Mouse (Mus musculus): ENCODE measurements around the gene Tacr1.
"Not testable (repeated sequence)": the region's sequence is repeated elsewhere in the genome, so short reads cannot be mapped to it uniquely, and the experiment has no call there.

Tacr1 gene

DNA sequence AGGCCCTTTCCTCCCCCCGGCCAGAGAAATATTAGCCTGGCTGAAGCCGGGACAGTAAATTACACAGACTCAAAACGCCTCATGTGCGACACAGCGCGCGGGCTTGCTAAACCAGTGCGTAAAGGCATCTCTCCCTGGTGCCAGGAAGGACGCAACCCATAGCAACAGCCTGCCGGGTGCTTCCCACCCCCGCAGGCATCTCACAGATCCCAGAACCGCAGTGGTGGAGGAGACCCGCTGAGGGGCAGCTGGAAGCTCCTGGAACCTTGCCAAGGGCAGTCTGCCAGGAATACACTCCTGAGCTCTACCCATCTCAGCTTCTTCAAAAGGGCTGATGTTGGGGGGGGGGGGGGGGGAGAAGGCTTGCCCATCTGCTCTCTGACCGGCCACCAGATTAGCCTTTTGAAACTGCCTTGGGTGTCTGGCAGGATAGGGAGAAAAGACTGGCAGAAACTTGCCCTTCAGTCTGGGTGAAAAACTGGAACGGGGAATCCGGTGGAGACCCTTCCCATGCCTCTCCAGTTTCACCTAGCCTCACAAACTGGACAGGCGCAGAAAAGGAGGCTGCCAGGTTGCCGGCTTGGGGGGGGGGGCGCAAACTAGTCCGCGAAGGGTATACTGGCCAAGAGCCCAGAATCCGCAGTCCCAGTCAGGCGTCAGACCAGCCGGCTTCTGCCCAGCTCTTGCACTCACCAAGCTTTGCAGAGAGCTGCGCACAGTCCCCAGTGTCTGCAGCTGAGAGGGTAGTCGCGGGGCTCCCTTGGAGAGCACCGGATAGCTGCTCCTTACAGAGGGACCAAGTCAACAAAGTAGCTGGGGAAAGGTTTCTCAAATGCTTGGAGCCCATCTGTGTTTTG, at the start of gene Tacr1:
Gene Tacr1, plus strand, starts transcription at position 740 of the 857 bp plus-strand sequence.
- no peak for DNase-seq (ENCODE audit: low spot score in 2 of 2)

DNA sequence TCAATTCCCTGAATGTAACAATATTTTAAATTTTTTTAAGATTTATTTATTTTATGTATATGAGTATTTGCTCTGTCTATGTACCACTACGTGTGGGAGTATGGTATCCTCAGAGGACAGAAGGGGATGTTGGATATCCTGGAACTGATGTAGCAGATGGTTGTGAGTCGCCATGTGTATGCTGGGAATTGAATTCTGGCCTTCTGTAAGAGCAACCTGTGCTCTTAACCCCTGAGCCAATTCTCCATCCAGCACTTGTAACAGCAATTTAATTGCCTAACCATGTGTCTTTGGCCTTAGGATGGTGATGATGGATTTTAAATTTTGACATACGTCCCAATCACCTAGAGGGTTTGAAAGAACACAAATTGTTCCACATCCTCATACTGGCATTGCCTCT, 26.0 kb upstream of the Tacr1 start:
- no peak for DNase-seq (ENCODE audit: low spot score in 2 of 2)

DNA sequence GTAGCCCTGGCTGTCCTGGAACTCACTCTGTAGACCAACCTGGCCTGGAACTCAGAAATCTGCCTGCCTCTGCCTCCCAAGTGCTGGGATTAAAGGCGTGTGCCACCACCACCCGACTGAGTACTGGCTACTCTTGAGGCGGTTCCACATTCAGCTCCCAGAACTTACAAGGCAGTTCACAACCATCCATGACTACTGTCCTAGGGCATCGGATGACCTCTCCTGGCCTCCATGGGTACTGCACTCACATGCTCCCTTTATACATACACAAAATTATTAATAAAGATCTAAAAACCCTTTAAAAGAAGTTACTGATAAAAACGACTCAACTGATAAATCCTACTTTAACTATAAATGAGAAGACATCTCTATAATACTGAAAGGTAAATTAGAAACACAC, 18.6 kb upstream of the Tacr1 start:
- no peak for DNase-seq (ENCODE audit: low spot score in 2 of 2)

- DNase-seq (ENCODE audit: low spot score in 2 of 2) = no peak
Measured at GRCm38 (mm10) chr6:82402501-82403495, 664 bp downstream of the Tacr1 start.

GRCm38 (mm10) chr6:82418367-82418766, 16.2 kb downstream of the Tacr1 start:
- no peak for DNase-seq (ENCODE audit: low spot score in 2 of 2)

- DNase-seq (ENCODE audit: low spot score in 2 of 2) = no peak
Measured at GRCm38 (mm10) chr6:82420222-82420621, 18.1 kb downstream of the Tacr1 start.

- DNase-seq (ENCODE audit: low spot score in 2 of 2) = no peak
Measured at GRCm38 (mm10) chr6:82428890-82429289, 26.8 kb downstream of the Tacr1 start.

DNA sequence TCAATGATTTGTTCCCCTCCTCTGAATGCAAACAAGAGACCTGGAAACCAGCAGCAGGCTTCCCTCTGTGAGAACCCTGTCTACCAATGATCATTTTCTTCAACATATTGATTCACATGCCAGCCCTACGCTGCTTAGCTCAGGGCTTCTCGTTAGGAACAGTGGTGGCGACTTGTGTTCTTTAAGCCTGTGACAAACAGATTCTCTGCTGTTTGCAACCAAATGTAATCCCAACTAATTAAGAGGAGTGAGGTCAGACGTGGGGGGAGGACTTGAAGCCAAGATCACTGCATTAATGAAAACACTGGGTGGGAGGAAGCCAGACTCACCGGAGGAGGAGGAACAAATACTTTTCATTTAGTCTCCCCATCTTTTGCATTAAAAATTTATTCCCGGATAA, 27.6 kb downstream of the Tacr1 start:
- DNase-seq (ENCODE audit: low spot score in 2 of 2) = no peak

- no peak for DNase-seq (ENCODE audit: low spot score in 2 of 2)
Measured at GRCm38 (mm10) chr6:82437174-82437573, 35.0 kb downstream of the Tacr1 start.

- DNase-seq (ENCODE audit: low spot score in 2 of 2) = not testable (repeated sequence)
Measured at GRCm38 (mm10) chr6:82452206-82453095, 50.3 kb downstream of the Tacr1 start.

DNA sequence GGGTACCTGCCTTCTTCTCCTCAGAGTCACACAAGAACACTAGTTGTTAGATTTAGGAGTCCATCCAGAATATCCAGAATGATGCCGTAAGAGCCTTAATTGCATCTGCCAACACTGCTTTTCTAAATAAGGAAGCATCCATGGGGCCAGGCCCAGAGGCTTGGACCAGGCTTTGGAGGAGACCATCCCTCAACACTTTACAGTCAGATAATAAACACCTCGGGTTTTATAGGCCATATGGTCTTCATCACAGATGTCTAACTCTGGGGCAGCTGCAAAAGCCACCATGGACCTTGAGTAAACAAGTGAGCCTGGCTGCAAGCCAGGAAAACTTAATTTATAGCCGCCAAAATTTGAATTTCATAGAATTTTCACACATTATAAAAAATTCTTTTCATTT, 53.1 kb downstream of the Tacr1 start:
- DNase-seq (ENCODE audit: low spot score in 2 of 2) = no peak

- DNase-seq (ENCODE audit: low spot score in 2 of 2) = no peak
Measured at GRCm38 (mm10) chr6:82457163-82457763, 55.1 kb downstream of the Tacr1 start.

- no peak for DNase-seq (ENCODE audit: low spot score in 2 of 2)
Measured at GRCm38 (mm10) chr6:82458762-82459389, 56.7 kb downstream of the Tacr1 start.

GRCm38 (mm10) chr6:82463171-82463570, 61.0 kb downstream of the Tacr1 start:
- no peak for DNase-seq (ENCODE audit: low spot score in 2 of 2)

DNA sequence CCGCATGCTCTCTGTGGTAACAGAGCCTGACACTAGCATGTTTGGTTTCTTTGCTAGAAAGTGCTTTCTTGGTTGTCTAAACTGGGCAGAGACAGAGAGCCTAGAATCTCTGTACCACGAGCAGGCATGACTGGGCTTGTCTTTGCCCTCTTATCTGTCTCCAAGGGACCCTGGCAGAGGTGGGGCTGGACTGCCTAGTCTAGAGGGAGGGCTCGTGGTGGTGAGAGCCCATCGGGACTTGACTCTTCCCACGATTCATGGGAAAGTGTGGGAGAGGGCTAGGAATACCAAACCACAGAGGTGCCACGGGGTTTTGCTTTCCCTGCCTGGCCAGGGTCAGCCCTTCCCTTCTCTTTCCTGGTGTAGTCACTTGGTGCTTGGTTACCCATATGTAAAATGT, 72.3 kb downstream of the Tacr1 start:
- DNase-seq (ENCODE audit: low spot score in 2 of 2) = no peak

GRCm38 (mm10) chr6:82483842-82484241, 81.7 kb downstream of the Tacr1 start:
- DNase-seq (ENCODE audit: low spot score in 2 of 2) = no peak

DNA sequence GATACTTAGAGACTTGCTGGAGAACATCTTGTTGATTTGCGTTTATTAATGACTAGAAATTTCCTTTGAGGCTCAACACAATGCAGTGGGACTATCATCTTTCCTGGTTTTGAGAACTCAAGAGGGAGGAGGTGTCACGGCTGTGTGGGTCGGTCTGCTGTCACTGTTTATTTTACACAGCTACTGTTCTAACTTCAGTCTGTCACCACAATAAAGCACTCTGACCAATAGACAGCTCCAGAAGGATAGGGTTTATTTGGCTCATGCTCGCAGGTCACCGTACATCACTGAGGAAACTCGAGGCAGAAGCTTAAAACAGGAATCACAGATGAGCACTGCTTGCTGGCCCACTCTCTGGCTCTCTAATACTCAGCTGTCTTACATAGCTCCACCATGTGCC, 92.3 kb downstream of the Tacr1 start:
- DNase-seq (ENCODE audit: low spot score in 2 of 2) = no peak

GRCm38 (mm10) chr6:82510843-82511416, 108.8 kb downstream of the Tacr1 start:
- DNase-seq (ENCODE audit: low spot score in 2 of 2) = no peak

- no peak for DNase-seq (ENCODE audit: low spot score in 2 of 2)
Measured at GRCm38 (mm10) chr6:82519626-82520025, 117.5 kb downstream of the Tacr1 start.

DNA sequence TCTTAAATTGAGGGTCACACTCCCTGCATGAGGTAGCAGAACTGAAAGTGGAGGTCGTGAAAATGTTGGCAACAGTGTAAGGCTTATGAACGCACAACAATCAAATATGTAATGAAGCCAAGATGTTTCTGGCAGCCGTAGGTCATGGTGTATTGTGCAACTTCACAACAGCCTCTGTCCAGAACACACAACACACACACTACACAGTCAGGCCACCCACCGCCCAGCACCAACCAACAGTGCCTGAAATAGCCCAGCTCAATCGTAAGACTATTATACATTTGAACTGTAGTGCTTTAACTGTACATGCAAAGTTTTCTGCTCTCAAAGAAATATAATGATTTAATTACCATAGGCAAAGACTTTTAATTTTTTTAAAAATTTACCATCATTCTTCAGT, 120.4 kb downstream of the Tacr1 start:
- DNase-seq (ENCODE audit: low spot score in 2 of 2) = no peak
